Mouse (Mus musculus) lung, postnatal 14 days (tissue): ENCODE data around the gene Lsamp.
"Not testable (repeated sequence)": the region's sequence is repeated elsewhere in the genome, so short reads cannot be mapped to it uniquely, and the experiment has no call there.

Source experiments
- DNase-seq: peaks from one replicate; pipeline ENCODE4 v3.0.0; 2021

Lsamp gene

GRCm38 (mm10) chr16:41969215-41969614, 1985.1 kb downstream of the Lsamp start:
- DNase-seq: no peak

GRCm38 (mm10) chr16:41974866-41975719, 1990.9 kb downstream of the Lsamp start:
- DNase-seq: no peak

GRCm38 (mm10) chr16:41976897-41977296, 1992.7 kb downstream of the Lsamp start:
- DNase-seq: no peak

GRCm38 (mm10) chr16:41996956-41997355, 2012.8 kb downstream of the Lsamp start:
- no peak for DNase-seq

GRCm38 (mm10) chr16:42002925-42003324, 2018.8 kb downstream of the Lsamp start:
- DNase-seq: no peak

- DNase-seq: not testable (repeated sequence)
Observed at GRCm38 (mm10) chr16:42003506-42003905, 2019.3 kb downstream of the Lsamp start.

GRCm38 (mm10) chr16:42004166-42004565, 2020.0 kb downstream of the Lsamp start:
- no peak for DNase-seq

GRCm38 (mm10) chr16:42014937-42015336, 2030.8 kb downstream of the Lsamp start:
- DNase-seq: no peak

- no peak for DNase-seq
Observed at GRCm38 (mm10) chr16:42015443-42015842, 2031.3 kb downstream of the Lsamp start.

GRCm38 (mm10) chr16:42016791-42017643, 2032.9 kb downstream of the Lsamp start:
- no peak for DNase-seq

- DNase-seq: no peak
Observed at GRCm38 (mm10) chr16:42022566-42022965, 2038.4 kb downstream of the Lsamp start.

GRCm38 (mm10) chr16:42032030-42032429, 2047.9 kb downstream of the Lsamp start:
- no peak for DNase-seq

GRCm38 (mm10) chr16:42033449-42033848, 2049.3 kb downstream of the Lsamp start:
- DNase-seq: no peak

- DNase-seq: no peak
Observed at GRCm38 (mm10) chr16:42048138-42048537, 2064.0 kb downstream of the Lsamp start.

- DNase-seq: no peak
Observed at GRCm38 (mm10) chr16:42059927-42060326, 2075.8 kb downstream of the Lsamp start.

GRCm38 (mm10) chr16:42074325-42074724, 2090.2 kb downstream of the Lsamp start:
- DNase-seq: no peak

GRCm38 (mm10) chr16:42079573-42079972, 2095.4 kb downstream of the Lsamp start:
- no peak for DNase-seq

- DNase-seq: no peak
Observed at GRCm38 (mm10) chr16:42081611-42082010, 2097.4 kb downstream of the Lsamp start.

- DNase-seq: no peak
Observed at GRCm38 (mm10) chr16:42097510-42097909, 2113.3 kb downstream of the Lsamp start.

- DNase-seq: no peak
Observed at GRCm38 (mm10) chr16:42102186-42102585, 2118.0 kb downstream of the Lsamp start.

- DNase-seq: no peak
Observed at GRCm38 (mm10) chr16:42102635-42103034, 2118.5 kb downstream of the Lsamp start.

- no peak for DNase-seq
Observed at GRCm38 (mm10) chr16:42112251-42112650, 2128.1 kb downstream of the Lsamp start.

GRCm38 (mm10) chr16:42113246-42113645, 2129.1 kb downstream of the Lsamp start:
- no peak for DNase-seq

GRCm38 (mm10) chr16:42121788-42122187, 2137.6 kb downstream of the Lsamp start:
- no peak for DNase-seq
